Mouse (Mus musculus) cerebellum, adult 11 months (tissue): ENCODE results near the gene Usp40.
"Not testable (repeated sequence)": the region's sequence is repeated elsewhere in the genome, so short reads cannot be mapped to it uniquely, and the experiment has no call there.

Experiments
- DNase-seq: peaks from one replicate; pipeline ENCODE4 v3.0.0; 2022

The Usp40 gene

GRCm38 (mm10) chr1:88008211-88008697 is at the start of gene Usp40:
TSS of gene Usp40 (minus strand) at chr1:88008551.
- peak; percentile 55 for DNase-seq

- DNase-seq = no peak
These were observed 46.7 kb upstream of the Usp40 start, which contains the start of gene Ugt1a10 for GRCm38 (mm10) chr1:88055088-88055487. TSS of gene Ugt1a10 (plus strand) at chr1:88055388.

- not testable (repeated sequence) for DNase-seq
These were observed 39.1 kb upstream of the Usp40 start for GRCm38 (mm10) chr1:88047408-88047807.

- peak; percentile 4 for DNase-seq
These were observed 36.6 kb upstream of the Usp40 start for GRCm38 (mm10) chr1:88044832-88045437.

- not testable (repeated sequence) for DNase-seq
These were observed 34.7 kb upstream of the Usp40 start for GRCm38 (mm10) chr1:88043044-88043443.

- DNase-seq = not testable (repeated sequence)
These were observed 16.9 kb upstream of the Usp40 start for GRCm38 (mm10) chr1:88025244-88025643.

- no peak for DNase-seq
These were observed 7.0 kb upstream of the Usp40 start for GRCm38 (mm10) chr1:88015371-88015770.

- DNase-seq = no peak
These were observed 6.3 kb upstream of the Usp40 start for GRCm38 (mm10) chr1:88014671-88015070.

GRCm38 (mm10) chr1:88014194-88014593 is 5.8 kb upstream of the Usp40 start:
- DNase-seq = no peak

- no peak for DNase-seq
These were observed 5.4 kb upstream of the Usp40 start for GRCm38 (mm10) chr1:88013726-88014125.

- no peak for DNase-seq
These were observed 1.2 kb upstream of the Usp40 start for GRCm38 (mm10) chr1:88009521-88009920.

GRCm38 (mm10) chr1:88008735-88009134 is 384 bp upstream of the Usp40 start:
- DNase-seq = no peak

GRCm38 (mm10) chr1:88007692-88008210 is 600 bp downstream of the Usp40 start:
- DNase-seq = no peak

GRCm38 (mm10) chr1:87992716-87993115 is 15.6 kb downstream of the Usp40 start:
- no peak for DNase-seq

GRCm38 (mm10) chr1:87982291-87982690 is 26.1 kb downstream of the Usp40 start:
- DNase-seq = no peak

GRCm38 (mm10) chr1:87970381-87970780 is 38.0 kb downstream of the Usp40 start:
- DNase-seq = no peak

- DNase-seq = no peak
These were observed 46.7 kb downstream of the Usp40 start for GRCm38 (mm10) chr1:87961459-87962167.

- no peak for DNase-seq
These were observed 47.6 kb downstream of the Usp40 start for GRCm38 (mm10) chr1:87960752-87961151.

GRCm38 (mm10) chr1:87959998-87960431 is 48.3 kb downstream of the Usp40 start:
- DNase-seq = no peak

GRCm38 (mm10) chr1:87959532-87959931 is 48.8 kb downstream of the Usp40 start:
- DNase-seq = no peak

GRCm38 (mm10) chr1:87958931-87959330 is 49.4 kb downstream of the Usp40 start:
- no peak for DNase-seq

- DNase-seq = no peak
These were observed 55.3 kb downstream of the Usp40 start for GRCm38 (mm10) chr1:87953073-87953472.

- DNase-seq = no peak
These were observed 56.7 kb downstream of the Usp40 start for GRCm38 (mm10) chr1:87951641-87952040.

- no peak for DNase-seq
These were observed 60.7 kb downstream of the Usp40 start for GRCm38 (mm10) chr1:87947681-87948091.
